Mouse (Mus musculus) G1E (cell line): ENCODE measurements around the gene Tab1.

ENCODE experiments used
- CTCF ChIP-seq: IDR thresholded peaks from 2 replicates; pipeline ENCODE4 v1.5.1; 2012; ENCODE audit warnings: low read depth, low read length, inconsistent platforms, mixed read lengths
- GATA1 ChIP-seq: IDR thresholded peaks from 2 replicates; pipeline ENCODE4 v1.6.1; 2012; ENCODE audit warnings: borderline replicate concordance, low read length, inconsistent platforms, mixed read lengths
- TAL1 ChIP-seq: conservative IDR thresholded peaks from 2 replicates; pipeline ENCODE4 v1.6.1; 2012; ENCODE audit warnings: low read depth, low read length, inconsistent platforms, mixed read lengths

- TF ChIP-seq CTCF (no peak), GATA1 (no peak), TAL1 (no peak)
Observed at GRCm38 (mm10) chr15:80160726-80161125, 27.8 kb downstream of the Tab1 start.
